Mouse (Mus musculus) liver (tissue): Measurements from ENCODE around the gene Tubd1.

Source experiments
- DNase-seq: peaks from one replicate; pipeline ENCODE4 v3.0.0-alpha.2; 2020; ENCODE audit warnings: mixed read lengths

Gene Tubd1

DNA sequence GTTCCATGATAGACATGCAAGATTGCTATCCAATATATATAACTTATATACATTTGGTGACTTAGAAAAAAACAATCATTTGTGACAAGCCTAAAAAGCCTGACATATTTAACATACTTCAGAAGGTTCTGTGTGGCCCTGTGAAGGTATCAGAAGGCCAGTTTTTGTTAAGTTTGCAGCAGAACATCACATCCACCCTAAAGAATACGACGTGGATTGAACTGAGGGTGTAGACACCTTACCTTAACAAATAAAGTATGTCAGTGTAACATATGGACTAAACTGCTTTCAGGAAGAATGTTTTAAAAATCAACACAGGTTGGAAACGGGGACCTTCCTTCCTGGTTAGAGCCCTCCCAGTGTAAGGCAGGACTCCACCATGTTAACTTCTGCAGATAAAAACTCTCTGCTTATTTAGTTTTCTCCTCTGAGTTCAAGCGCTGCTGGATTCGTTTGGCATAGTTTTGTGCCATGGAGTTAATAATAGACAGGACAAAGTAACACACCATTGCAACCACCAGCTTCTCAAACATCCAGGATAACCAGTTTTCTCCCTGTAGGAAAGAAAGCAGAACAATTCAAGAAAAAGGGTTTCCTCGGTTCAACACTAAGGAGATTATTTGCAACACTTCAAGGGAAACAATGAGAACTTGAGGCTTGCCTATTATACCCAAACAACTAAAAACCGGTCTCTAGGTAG is 40.3 kb downstream of the Tubd1 start:
- DNase-seq, result no peak

DNA sequence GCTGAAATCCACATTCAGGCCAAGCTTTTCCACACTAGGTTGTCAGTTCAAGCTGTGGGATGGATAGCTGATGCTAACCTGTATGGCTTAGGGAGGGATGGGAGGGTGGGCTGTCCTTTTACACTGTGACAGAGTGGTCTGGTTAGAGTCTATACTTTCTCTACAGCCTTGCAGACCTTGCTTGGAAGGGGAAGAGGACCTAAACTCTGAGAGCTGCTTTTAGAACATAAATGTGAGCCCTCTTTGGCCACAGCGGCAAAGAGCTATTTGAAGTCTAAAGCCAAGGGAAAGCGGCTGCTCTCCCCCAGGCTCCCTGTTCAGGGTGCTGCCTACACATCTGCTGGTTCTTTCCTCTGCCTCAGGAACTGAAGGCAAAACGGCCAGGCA is 40.8 kb downstream of the Tubd1 start:
- DNase-seq, result peak; percentile 14

DNA sequence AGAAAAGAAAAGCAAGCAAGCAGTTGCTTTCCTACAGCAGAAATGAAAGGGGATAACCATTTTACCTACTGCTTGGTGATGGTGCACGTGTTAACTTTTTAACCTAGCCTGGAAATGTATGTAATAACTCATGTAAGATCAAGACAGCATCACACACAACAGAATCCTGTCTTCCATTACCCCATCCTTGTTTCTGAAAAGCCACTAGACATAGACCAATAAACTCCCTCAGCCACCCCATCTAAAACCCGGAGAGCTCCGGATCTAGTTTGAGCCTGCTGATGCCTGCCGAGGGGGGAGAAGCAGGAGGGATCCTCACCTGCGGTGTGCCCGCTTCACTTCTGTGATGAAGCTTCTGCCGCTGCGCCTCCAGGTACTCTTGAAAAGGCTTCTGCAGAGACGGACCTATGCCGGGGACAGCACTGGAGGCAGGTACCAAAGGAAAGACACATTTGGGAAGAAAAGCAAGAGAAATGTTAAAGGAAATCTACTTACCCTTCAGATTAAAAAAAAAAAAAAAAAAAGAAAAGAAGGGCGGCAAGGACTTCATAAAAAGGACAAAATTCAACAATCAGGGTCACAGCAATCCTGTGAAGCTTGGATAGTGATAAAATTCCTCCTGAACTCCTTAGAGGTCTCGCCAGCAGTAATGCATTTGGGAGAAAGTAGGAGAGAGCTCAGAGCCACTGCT is 41.5 kb downstream of the Tubd1 start:
- DNase-seq, result peak; percentile 46

DNA sequence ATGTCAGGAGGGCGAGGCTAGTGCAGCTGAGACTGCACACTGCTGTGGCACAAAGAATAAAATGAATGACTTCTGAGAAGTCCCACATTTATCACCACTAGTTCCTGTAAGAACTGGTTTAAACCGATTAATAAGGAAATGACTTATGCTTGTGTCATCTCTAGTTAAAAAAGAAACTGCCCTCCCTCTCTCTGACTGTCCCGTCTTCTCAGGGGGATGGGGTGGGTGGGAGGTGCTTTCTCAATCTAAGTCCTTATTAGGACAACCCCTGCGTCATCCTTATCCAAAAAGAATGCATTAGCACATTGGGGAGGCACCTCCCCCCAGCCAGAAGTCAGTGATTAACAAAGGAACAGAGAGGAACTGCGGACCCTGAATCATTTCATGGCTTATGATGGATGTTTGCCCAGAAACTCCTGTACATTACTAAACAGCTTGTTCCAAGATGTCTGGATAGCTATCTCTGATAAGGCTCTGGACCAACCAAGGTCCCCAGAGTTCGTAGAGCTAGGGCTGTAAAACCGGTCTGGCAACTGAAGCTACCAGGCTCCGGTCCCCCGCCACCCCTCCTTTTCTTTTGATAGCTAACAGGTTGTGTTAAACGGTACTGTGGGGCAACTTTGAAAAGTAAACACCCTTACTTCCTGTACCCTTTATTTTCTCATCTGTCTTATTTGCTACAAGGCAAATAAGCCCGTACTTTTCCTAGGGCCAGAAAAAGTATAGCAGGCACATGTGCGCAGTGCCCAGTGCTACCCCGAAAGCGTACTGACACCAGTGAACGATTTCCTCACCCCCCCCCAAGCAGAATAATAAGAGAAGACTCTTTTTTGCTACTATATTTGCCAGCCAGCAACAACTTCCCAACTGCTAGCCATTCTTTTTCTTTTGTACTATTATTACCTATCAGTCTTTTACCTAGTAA is 42.3 kb downstream of the Tubd1 start:
- DNase-seq, result peak; percentile 74

DNA sequence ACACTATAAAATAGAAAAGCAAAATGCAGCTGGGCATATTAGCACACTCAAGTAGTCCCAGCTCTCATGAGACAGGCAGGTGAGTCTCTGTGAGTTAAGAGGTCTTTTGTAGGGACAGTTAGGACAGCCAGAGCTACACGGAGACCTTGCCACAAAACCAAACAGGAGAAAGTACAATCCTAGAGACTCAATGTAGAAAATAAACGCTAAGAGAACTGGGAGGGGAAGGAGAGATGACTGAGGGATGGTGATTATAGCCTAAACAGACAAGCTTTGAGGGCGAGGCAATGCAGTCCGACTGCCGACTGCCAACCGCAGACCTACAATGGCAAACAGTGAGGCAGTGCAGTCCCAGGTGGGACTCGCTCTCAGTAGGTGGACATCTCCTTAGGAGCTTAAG is 43.0 kb downstream of the Tubd1 start:
- DNase-seq, result no peak

DNA sequence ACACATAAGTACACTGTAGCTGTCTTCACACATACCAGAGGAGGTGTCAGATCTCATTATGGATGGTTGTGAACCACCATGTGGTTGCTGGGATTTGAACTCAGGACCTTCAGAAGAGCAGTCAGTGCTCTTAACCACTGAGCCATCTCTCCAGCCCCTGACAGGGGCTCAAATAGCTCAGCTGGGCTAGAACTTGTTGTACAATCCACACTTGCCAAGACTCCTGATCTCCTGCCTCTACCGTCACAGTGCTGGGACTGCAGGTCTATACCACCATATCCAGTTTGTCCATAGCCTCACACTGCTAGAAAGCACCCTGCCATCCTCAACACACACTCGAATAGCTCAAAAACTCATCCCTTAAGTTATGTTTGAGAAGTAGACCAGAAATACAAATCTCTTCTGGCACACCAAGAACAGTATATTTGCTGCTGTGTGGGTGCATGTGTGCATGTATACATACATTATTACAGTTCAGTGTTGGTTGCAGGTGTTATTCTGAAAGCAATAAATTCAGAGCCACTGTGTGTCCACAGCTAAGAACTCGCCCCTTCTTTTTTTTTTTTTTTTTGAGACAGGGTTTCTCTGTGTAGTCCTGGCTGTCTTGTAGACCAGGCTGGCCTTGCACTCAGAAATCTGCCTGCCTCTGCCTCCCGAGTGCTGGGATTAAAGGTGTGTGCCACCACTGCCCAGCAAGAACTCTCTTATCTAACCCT is 44.0 kb downstream of the Tubd1 start:
- no peak for DNase-seq

DNA sequence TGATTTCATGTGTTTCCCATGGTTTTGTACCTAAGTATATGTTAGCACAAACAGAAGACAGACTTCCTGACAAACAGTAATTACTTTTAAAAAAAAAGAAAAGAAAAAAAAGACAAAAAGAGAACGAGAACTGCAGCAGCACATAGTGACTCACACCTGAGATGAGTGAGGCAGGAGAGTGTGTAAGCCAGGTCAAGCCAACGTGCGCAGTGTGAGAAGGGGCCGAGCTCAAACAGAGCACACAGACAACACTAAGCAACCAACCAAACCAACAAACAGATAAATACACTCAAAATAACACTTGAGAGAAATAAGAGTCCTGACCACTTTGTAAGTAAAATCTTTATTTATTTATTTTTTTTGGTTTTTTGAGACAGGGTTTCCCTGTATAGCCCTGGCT is 45.3 kb downstream of the Tubd1 start:
- DNase-seq, result no peak

DNA sequence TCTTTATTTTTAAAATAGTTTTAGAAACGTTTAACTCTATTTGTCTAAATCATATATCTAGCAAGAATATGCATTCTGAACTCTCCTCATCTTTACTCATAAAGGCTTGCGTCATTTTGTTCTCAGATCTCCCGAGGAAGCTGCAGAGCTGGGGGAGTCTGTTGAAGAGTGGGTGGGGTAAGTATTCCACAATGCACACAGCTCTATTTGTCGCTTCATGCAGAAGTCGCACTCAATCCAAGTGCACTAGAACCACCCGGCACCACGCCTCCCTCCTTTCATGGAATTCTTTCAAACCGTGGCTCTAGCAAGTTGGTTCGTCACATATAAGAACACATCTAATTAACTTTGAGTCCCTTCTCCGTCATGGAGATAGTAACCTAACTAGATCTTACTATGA is 45.8 kb downstream of the Tubd1 start:
- no peak for DNase-seq

DNA sequence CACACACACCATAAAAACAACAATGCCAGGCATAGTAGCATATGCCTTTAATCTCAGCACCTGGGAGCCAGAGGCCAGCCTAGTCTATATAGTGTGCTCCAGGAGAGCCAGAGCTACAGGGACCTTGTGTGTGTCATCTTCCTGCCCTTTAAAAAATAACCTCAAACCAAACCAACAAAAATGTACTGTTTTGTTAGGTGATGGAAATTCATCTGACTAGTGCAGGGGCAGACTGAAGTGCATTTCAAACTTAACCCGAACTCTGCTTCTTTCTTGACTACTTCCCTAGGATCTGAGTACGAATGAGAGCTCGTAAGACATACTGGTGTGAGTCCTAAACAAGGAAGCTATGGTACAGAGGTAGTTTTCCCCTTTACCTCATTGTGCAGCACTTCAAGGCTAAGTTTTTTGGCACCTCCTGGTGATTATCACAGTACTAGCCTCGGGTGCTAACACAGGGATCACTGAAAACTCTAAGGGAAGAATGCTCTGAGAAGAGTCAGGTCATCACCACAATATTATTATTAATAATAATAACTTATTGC is 46.6 kb downstream of the Tubd1 start:
- no peak for DNase-seq

DNA sequence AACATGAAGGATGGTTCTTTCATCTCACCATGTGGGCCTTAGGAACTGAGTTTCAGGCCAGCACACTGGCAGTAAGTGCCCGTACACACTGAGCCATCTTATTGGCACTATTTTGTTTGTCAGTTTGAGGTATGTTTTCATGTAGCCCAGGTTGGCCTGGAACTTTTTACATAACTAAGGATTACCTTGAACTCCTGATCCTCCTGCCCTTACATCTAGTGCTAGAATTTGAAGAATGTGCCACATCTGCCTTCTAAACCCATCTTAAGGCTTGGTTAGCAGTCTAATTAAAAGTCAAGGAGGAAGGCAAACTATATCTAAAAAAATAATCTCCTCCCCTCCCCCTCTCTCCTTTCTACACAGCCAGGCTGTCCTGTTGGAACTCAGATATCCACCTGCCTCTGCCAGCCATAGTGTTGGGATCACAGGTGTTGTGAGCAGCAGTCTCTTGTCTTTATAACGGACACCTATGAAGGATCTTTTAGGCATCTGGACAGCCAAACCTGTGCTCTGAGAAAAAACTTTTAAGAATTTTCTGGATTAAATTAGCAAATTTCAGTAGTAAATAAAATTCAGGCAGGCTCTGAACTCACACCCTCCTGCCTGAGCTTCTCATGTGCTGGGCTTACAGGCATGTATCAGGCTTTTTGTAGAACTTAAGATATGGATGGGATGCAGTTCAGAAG is 47.3 kb downstream of the Tubd1 start:
- no peak for DNase-seq

DNA sequence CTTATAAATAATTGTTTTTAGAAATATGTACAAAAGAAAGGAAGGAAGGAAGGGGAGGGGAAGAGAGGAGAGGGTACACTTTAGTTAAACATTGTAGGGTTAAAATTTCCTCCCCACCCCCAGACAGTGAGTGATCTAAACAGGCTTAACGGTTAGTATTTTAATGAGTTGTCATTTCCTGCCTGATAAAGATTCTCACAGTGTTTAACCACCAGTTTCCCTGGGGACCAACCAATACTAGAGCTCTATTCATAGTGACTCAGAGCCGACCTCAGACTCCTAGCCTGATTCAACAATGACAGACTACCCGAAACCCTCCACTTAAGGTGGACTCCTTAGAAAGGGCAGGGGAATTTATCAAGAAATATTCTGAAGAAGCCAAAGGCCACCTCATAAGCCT is 48.2 kb downstream of the Tubd1 start:
- DNase-seq, result no peak

DNA sequence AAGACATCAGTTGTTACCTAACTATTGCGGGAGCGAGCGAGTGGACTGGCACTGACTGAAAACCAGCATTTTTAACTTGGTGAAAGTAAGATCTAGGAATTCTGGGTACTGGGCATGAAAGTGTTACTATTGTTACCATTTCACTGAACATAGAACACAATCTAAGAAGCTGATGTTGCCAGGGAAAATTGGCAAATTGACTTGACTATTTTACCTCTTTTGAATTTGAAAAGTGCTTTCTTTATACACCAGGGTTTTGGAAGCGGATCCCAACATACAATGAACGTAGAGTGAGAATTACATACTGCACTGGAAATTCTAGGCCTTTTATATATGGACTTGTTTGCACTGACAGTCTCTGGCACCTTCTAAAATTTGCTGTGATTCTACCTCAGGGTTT is 48.7 kb downstream of the Tubd1 start:
- no peak for DNase-seq

DNA sequence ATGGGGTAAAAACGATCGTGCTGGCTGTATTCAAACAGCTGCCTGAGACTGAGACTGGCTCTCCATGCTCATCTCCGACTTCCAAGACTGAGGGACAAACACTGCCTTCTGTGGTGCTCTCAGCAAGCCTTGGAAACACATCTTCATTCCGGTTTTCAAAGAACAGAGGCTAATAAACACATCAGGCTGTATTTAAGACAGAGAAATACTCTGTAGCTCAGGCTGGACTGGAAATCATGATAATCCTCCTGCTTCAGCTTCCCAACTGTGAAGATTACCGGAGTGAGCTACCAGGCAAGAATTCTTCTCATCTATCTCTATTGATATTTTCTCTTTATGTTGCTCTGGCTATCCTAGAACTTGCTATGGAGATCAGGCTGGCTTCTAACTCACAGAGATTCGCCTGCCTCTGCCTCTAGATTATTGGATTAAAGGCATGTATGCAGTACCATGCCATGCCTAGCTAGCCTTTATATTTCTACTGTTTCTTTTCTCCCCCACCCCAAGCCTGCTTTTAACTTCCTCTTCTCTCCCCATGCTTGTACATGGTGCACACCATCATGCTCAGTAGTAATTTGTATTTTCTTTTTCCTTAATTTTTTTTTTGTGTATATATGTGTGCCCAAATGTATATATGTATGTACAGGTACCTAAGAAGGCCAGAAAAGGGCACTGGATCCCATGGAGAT is 49.5 kb downstream of the Tubd1 start:
- DNase-seq, result no peak

DNA sequence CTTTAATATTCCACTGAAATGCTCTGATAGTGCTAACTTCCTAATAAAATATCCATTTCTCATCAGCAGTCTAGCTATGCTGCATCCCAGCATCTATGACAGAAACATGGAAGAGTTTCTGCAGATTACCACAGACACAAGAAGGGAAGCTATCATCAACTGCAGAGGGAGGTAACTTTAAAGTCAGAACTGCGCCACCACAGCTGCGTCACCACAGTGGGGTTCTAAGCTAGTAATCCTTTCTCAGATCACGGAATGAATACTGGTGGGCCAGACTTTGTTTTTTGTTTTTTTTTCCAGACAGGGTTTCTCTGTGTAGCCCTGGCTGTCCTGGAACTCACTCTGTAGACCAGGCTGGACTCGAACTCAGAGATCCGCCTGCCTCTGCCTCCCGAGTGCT is 50.6 kb downstream of the Tubd1 start:
- no peak for DNase-seq

DNA sequence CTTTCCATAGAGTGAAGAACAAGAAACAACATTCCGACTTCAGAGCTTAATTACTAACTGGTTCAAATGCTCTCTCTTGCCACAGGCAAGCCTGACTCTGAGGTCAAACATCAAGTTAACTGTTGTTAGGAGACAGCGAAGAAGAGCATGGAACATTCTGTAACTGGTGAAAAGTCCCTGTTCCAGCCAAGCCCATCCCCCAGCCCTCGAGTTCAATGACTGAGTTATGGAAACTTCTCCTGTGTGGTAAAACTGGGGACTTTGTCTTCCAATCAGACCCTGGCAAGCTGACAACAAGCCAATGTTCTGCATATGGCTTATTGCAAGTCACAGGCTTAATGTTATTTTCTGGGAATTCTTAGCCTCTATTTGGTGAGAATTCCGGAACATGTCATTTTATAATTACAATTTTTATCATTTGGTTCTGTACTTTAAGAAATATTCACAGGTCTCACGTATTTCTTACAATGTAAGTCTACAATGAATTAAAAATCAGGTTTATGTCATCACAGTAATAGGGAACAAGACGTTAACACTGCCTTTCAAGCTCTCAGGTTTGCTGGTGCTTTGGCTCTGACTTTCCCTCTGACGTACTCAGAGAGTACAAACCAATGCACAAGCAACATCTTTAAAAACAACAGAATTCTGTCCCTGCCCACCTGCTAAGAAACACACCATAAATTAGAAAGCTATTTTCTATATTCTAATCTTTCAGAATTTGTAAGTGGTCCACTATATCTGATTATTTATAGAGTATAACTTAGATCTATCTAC is 51.6 kb downstream of the Tubd1 start:
- DNase-seq, result no peak

DNA sequence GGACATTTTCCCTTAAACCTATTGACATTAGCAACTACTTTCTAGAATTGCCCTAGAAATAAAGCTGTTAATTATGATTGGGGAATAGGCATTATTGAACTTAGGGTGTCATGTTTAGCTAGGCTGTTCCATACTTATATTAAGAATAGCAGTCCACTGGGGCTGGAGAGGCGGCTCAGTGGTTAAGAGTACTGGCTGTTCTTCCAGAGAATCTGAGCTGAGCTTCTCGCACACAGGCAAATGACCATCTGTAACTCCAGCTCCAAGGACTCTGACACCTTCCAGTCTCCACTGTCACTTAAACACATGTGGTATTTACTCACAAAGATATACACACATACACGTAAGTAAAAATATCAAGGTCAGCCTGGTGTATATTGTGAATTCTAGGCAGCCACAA is 52.2 kb downstream of the Tubd1 start:
- DNase-seq, result no peak

DNA sequence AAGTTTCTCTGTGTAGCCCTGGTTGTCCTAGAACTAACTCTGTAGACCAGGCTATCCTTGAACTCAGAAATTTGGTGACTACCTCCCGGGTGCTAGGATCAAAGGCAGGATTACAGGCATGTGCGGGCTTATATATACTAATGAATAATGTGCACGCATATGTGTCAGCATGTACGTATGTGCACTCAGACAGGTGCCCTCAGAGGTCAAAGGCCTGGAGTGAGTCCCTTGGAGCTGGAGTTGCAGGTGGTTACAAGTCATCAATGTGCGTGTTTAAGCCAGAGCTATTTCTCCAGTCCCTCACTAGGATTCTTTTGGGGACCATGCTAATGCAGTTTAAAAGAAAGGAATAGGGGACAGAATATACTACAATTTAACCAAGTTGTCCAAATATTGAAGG is 53.4 kb downstream of the Tubd1 start:
- DNase-seq, result no peak

DNA sequence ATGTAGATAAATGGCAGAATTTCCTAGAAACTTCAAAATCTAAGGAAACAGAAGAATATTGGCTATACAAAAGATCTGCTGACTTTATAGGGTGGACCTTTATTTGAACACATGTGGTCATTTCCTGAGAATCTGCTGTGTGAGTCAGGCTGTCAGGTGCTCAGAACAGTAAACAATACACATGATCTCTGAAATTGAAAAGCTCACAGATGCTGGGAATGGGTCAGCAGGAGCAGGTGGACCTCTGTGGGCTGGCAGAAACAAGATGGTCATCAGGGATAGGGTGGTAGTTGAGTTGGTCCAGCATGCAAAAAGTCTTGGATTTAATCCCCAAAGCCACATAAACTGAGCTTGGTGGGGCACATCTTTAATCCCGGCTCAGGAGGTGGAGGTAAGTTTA is 53.8 kb downstream of the Tubd1 start:
- no peak for DNase-seq

DNA sequence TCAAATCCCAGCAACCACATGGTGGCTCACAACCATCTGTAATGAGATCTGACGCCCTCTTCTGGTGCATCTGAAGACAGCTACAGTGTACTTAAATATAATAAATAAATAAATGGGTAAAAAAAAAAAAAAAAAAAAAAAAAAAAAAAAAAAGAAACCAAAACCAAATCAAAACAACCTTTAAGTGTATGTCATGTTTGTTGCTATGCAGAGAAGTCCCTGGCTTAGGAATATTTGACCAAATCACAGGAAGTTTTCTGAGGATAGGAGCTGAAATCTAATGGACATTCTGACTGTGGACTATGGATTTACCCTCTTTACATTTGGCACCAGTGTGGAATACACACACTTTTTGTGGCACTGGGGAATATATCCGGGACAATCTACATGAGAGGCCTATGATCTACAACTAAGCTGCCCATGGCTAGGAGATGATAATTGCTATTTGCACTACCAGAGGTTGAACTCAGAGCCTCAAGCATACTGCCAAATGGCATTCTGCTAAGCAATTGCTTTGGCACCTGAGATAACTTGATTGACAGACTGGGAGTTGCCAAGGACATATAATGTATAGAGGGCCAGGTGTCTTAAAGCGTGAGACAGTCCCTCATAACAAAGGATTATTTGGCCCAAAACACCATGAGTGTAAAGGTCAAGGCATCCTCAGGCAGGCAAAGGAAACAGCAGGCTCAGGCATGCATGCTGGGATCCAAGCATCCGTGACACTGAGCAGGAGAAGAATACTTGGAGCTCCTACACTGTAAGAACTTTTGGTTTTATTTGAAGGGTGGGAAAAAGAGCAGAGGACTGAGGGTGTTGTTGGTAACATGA is 54.8 kb downstream of the Tubd1 start:
- no peak for DNase-seq

DNA sequence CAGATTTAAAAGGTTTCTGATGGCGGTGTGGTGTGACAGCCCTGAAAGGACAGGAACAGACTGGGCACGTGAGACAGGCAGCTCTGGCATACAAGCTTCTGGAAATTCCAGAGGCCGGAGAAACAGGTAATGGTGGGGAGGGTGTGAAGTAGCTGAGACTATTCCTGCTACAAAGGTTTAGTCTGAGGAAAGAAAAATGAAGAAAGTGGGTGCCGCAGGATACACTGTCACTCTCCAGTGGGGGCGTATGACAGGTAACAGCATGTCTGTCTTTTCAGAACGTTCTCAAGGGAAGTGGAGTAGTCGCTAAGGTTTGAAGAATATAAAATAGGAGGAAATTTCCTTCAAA is 55.4 kb downstream of the Tubd1 start:
- DNase-seq, result no peak
